Mouse (Mus musculus) bone marrow, adult 2 months (tissue): ENCODE data around the gene Cntfr.

Source experiments
- CTCF ChIP-seq: fragments of 200-500 bp; IDR thresholded peaks from 2 replicates; pipeline ENCODE4 v1.5.1; 2011; ENCODE audit warnings: low read length, control low read depth; ENCODE audit not compliant: control insufficient read depth, insufficient read depth
- POLR2A ChIP-seq: fragments of 200-500 bp; IDR thresholded peaks from 2 replicates; pipeline ENCODE4 v1.6.1; 2011; ENCODE audit warnings: low read depth, mild to moderate bottlenecking, control low read depth, low read length, borderline replicate concordance; ENCODE audit not compliant: control insufficient read depth

DNA sequence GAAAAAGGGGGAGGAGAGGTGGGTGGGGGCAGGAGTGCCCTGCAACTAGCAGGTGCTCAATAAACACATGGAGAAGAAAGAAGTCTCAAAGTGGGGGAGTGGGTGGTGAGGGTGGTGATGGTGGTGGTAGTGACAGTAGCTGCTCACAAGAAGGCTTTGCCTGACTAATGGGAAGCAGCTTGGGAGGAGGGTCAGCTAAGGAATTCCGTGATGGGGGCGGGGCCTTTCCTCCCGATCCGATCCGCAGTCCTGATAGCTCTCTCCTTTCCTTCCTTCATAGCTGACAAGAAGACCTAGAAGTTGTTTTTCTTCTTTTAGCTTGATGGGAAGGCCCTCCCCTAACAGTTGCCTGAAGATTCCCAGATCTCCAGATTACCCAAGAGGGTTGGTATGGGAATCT, 7.8 kb upstream of the Cntfr start:
- no peak for TF ChIP-seq POLR2A
- TF ChIP-seq CTCF = no peak
